Mouse (Mus musculus): ENCODE measurements at regions not wholly inside any gene's neighbourhood (a gene's known extent, or its start where the extent isn't known, plus 50 kb on each side); places are given as distances from the start of the nearest gene placed in this dataset.

GRCm38 (mm10) chr15:37166744-37167143 is 159.2 kb upstream of the Zfp706 start:
- DNase-seq (ENCODE audit: low spot score in 2 of 2), result no peak

GRCm38 (mm10) chr15:37165887-37166507 is 158.4 kb upstream of the Zfp706 start:
- DNase-seq (ENCODE audit: low spot score in 2 of 2), result no peak

- DNase-seq (ENCODE audit: low spot score in 2 of 2), result no peak
These were observed 157.6 kb upstream of the Zfp706 start for GRCm38 (mm10) chr15:37165216-37165615.

GRCm38 (mm10) chr15:37164191-37165135 is 156.9 kb upstream of the Zfp706 start:
- no peak for DNase-seq (ENCODE audit: low spot score in 2 of 2)

GRCm38 (mm10) chr15:37159956-37160355 is 152.4 kb upstream of the Zfp706 start:
- no peak for DNase-seq (ENCODE audit: low spot score in 2 of 2)

- DNase-seq (ENCODE audit: low spot score in 2 of 2), result no peak
These were observed 151.8 kb upstream of the Zfp706 start for GRCm38 (mm10) chr15:37159349-37159748.

GRCm38 (mm10) chr15:37157386-37157785 is 149.8 kb upstream of the Zfp706 start:
- no peak for DNase-seq (ENCODE audit: low spot score in 2 of 2)

GRCm38 (mm10) chr15:37154934-37155333 is 147.4 kb upstream of the Zfp706 start:
- DNase-seq (ENCODE audit: low spot score in 2 of 2), result no peak

GRCm38 (mm10) chr15:37153177-37153576 is 145.6 kb upstream of the Zfp706 start:
- no peak for DNase-seq (ENCODE audit: low spot score in 2 of 2)

- peak in 1 of 2 experiments; percentile 59 for DNase-seq (ENCODE audit: low spot score in 2 of 2)
These were observed 128.1 kb upstream of the Zfp706 start for GRCm38 (mm10) chr15:37135590-37136164.

GRCm38 (mm10) chr15:37134913-37135589 is 127.5 kb upstream of the Zfp706 start:
- peak in 1 of 2 experiments; percentile 35 for DNase-seq (ENCODE audit: low spot score in 2 of 2)

- no peak for DNase-seq (ENCODE audit: low spot score in 2 of 2)
These were observed 126.8 kb upstream of the Zfp706 start for GRCm38 (mm10) chr15:37134386-37134785.

- no peak for DNase-seq (ENCODE audit: low spot score in 2 of 2)
These were observed 126.3 kb upstream of the Zfp706 start for GRCm38 (mm10) chr15:37133916-37134315.

- no peak for DNase-seq (ENCODE audit: low spot score in 2 of 2)
These were observed 120.1 kb upstream of the Zfp706 start for GRCm38 (mm10) chr15:37127681-37128080.

GRCm38 (mm10) chr15:37127170-37127569 is 119.6 kb upstream of the Zfp706 start:
- DNase-seq (ENCODE audit: low spot score in 2 of 2), result no peak

GRCm38 (mm10) chr15:37125823-37126222 is 118.2 kb upstream of the Zfp706 start:
- no peak for DNase-seq (ENCODE audit: low spot score in 2 of 2)

GRCm38 (mm10) chr15:37124951-37125350 is 117.4 kb upstream of the Zfp706 start:
- DNase-seq (ENCODE audit: low spot score in 2 of 2), result no peak

- DNase-seq (ENCODE audit: low spot score in 2 of 2), result no peak
These were observed 116.7 kb upstream of the Zfp706 start for GRCm38 (mm10) chr15:37124299-37124698.

- DNase-seq (ENCODE audit: low spot score in 2 of 2), result peak; percentile 74 to 84
These were observed 112.8 kb upstream of the Zfp706 start for GRCm38 (mm10) chr15:37120381-37120780.

- DNase-seq (ENCODE audit: low spot score in 2 of 2), result peak; percentile 46 to 75
These were observed 106.5 kb upstream of the Zfp706 start for GRCm38 (mm10) chr15:37114119-37114518.

- peak in 1 of 2 experiments; percentile 25 for DNase-seq (ENCODE audit: low spot score in 2 of 2)
These were observed 102.9 kb upstream of the Zfp706 start for GRCm38 (mm10) chr15:37110462-37110861.

GRCm38 (mm10) chr15:37102035-37102555 is 94.5 kb upstream of the Zfp706 start:
- no peak for DNase-seq (ENCODE audit: low spot score in 2 of 2)

Data from urinary bladder, postnatal 4 days (tissue).